Mouse (Mus musculus) adrenal gland, adult 10 weeks (tissue): Measurements from ENCODE around the gene Scgb1b18. TPM values are rescaled to one million over a fixed set of nuclear protein-coding genes. Genes with fewer than 3 reads are reported as not detected.

ENCODE experiments used
- polyA plus RNA-seq: library from polyadenylated mRNA; stranded (reverse); fragments of 350-450 nt; fragmentation: Illumina TruSeq; extraction: RNeasy Lipid Tissue Mini Kit (QIAGEN cat#74804); gene quantifications from one replicate; pipeline ENCODE4 v1.2.3, GENCODE M21; 2014; ENCODE audit warnings: low read depth, low replicate concordance

Scgb1b18 gene
- not detected for polyA plus RNA-seq

GRCm38 (mm10) chr7:33185268-33185667, at the start of gene Scgb1b18:
Gene Scgb1b18 (plus strand): TSS chr7:33185568.

GRCm38 (mm10) chr7:33173764-33174163, 11.6 kb upstream of the Scgb1b18 start, which contains the start of gene Scgb2b18:
Gene Scgb2b18 (minus strand): TSS chr7:33173864.

Other genes starting within 250 kb of the Scgb1b18 start
- not detected for gene Scgb2b17, start 129.0 kb upstream of the Scgb1b18 start, polyA plus RNA-seq
- gene Scgb1b17, start 122.1 kb upstream of the Scgb1b18 start, polyA plus RNA-seq = not detected
- not detected for gene Scgb2b18, start 11.7 kb upstream of the Scgb1b18 start, polyA plus RNA-seq
- gene Scgb2b19, start 94.8 kb downstream of the Scgb1b18 start, polyA plus RNA-seq = not detected
- gene Scgb1b19, start 101.7 kb downstream of the Scgb1b18 start, polyA plus RNA-seq = not detected
- gene Scgb2b20, start 180.8 kb downstream of the Scgb1b18 start, polyA plus RNA-seq = not detected
- gene Scgb1b20, start 187.7 kb downstream of the Scgb1b18 start, polyA plus RNA-seq = not detected